Mouse (Mus musculus) c-Kit-negative CD71-positive TER-119-positive erythroid progenitor cells, embryonic 14.5 days (primary cell): ENCODE results near the gene Cyp2a12.
"Not testable (repeated sequence)": the region's sequence is repeated elsewhere in the genome, so short reads cannot be mapped to it uniquely, and the experiment has no call there.

ENCODE experiments used
- DNase-seq: peaks from one replicate; pipeline ENCODE4 v3.0.0-alpha.2; 2013; ENCODE audit warnings: low read depth, low spot score

Gene Cyp2a12

GRCm38 (mm10) chr7:27028789-27029188, at the start of gene Cyp2a12:
Cyp2a12 (plus strand) TSS chr7:27029081.
- DNase-seq = no peak

GRCm38 (mm10) chr7:26981464-26981863, 47.4 kb upstream of the Cyp2a12 start:
- DNase-seq = not testable (repeated sequence)

- not testable (repeated sequence) for DNase-seq
Measured at GRCm38 (mm10) chr7:26981937-26982336, 46.9 kb upstream of the Cyp2a12 start.

DNA sequence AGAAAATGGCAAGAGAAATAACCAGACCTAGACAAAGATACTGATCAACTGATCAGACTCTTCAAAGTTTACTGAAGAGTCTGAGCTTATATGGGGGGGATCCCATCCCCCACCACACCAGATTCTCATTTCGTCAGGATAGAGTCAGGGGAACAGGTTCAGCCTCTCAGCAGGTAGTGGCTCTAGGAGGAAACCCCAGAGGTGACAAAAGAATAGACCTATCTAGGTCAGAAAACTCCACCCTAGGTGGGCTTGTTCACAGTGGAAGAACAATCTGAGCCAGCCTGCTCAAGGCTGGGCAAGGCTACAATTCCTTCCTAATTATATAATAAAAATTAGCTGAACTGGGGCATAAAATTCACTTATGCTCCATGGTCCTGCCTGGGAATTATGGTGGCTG, 46.3 kb upstream of the Cyp2a12 start:
- no peak for DNase-seq

- DNase-seq = not testable (repeated sequence)
Measured at GRCm38 (mm10) chr7:26983151-26983550, 45.7 kb upstream of the Cyp2a12 start.

- not testable (repeated sequence) for DNase-seq
Measured at GRCm38 (mm10) chr7:27026581-27026980, 2.3 kb upstream of the Cyp2a12 start.

DNA sequence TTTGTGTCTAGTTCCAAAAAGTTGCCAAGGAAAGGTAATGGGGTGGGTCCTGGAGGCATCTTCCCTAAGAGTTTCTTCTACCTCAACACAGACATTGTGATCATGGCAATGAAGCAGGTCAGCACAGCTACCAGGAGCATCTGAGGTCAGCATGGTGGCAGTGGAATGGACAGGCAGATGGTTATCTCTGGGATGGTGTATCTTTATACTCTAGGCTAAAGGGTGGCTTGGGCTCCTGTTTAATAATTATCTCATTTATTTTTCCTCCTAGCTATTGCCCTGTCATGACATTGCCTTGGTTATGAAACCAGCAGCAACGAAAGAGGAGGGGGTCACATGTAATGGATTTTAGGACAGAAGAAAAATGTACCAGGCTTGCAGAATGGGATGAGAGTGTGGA, 20.0 kb downstream of the Cyp2a12 start:
- DNase-seq = not testable (repeated sequence)

DNA sequence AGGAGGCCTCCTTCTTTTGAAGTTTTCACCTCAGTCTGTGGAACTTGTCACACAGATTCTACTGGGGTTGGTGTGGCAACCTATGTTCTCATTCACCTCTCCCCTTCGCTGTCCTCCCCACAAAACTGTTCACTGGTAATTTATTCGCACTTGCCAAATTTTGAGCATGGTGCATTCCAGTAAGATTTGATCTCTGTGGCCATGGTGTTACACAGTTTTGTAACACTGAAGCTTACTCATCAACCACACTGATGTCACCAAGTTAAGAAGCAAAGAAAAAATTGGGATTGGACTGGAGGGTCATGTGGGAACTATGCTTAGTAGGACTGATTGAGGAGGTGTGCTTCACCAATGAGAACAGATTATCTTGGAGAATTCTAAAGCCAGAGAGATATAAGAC, 30.5 kb downstream of the Cyp2a12 start:
- not testable (repeated sequence) for DNase-seq

DNA sequence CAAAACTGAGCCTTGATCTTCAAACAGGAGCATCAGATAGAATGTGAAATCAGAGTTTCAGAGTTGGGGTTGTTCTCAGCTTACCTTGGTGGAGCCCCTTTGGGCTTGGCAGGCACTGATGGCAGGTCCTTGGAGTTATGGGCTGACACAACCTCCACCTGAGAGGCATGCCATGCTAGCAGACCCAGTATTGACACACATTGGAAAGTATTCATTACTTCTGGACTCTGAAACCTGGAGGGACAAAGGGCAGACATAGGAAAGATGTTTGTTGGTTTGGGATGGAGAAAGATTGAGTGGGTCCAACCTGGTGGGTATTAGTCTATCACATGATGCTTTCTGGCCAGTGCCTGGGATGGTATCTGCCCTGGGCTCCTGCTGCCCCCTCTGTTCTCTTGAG, 31.0 kb downstream of the Cyp2a12 start:
- not testable (repeated sequence) for DNase-seq

DNA sequence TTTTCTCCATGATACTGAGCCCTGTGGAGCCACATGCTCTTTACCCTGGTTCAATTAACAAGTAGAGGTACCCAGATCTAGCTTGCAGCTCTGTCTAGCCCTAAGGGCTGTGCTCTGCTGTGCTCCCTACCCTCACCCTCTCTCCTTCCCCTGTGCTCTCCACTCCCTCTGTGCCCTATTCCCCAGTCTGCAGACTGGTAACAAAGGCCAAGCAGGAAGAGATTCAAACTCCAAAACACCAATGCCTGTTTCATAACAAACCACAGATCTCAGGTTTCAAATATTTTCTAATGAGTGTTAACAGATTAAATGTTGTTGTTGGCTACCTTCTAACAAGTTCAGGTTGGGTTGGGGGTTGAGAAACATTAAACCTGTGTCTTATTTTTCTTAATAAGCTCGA, 49.8 kb downstream of the Cyp2a12 start:
- DNase-seq = no peak

GRCm38 (mm10) chr7:27081625-27082024, 52.7 kb downstream of the Cyp2a12 start:
- no peak for DNase-seq
